Mouse (Mus musculus): ENCODE measurements around the gene Gm21760.
"Not testable (repeated sequence)": the region's sequence is repeated elsewhere in the genome, so short reads cannot be mapped to it uniquely, and the experiment has no call there.

Gm21760 gene

DNA sequence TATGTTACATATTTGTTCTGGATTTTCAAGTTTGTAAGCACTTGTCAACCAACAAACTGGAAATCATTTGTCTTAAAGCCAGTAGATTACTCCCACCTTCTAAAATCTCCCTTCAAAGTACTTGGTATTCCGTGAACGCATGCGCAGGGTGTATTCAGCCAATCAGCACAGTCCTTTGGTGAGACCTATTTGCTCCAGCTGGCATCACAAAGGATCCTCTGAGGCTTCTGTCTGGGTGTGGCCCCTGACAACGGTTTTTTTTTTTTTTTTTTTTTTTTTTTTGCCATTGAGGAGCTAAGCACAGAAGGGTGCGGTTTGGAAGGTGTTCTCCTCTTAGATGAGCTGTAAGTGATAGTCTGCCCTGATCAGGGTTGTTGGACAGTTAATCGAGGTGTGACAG is at the start of gene Gm21760:
Gm21760 (plus strand) TSS at position 301 of the 400 bp plus-strand sequence.
- not testable (repeated sequence) for DNase-seq

All from cerebellum, postnatal 10 days (tissue).